Mouse (Mus musculus) layer of hippocampus, adult 2 months (tissue): ENCODE measurements around the gene Spata31d1b. TPM values are rescaled to one million over a fixed set of nuclear protein-coding genes. Genes with fewer than 3 reads are reported as not detected.
"Not testable (repeated sequence)": the region's sequence is repeated elsewhere in the genome, so short reads cannot be mapped to it uniquely, and the experiment has no call there.

ENCODE experiments used
- DNase-seq, 2 experiments: peaks; one replicate each; pipeline ENCODE4 v3.0.0; 2022; ENCODE audit warnings: low spot score in 2 of 2
- H3K27ac ChIP-seq: fragments of 200-600 bp; 2 replicates; pipeline ENCODE4 v1.8.1; 2022
- H3K4me3 ChIP-seq: fragments of 200-600 bp; 2 replicates; pipeline ENCODE4 v1.8.1; 2022; ENCODE audit warnings: mild to moderate bottlenecking
- CTCF ChIP-seq: fragments of 200-600 bp; conservative IDR thresholded peaks from 2 replicates; pipeline ENCODE4 v1.8.1; 2022; ENCODE audit warnings: antibody characterized with exemption, mild to moderate bottlenecking, moderate library complexity
- total RNA-seq, 2 experiments: library from RNA; stranded (reverse); gene quantifications; 2 replicates each; pipeline ENCODE4 v1.2.3; 2021

Gene Spata31d1b
- total RNA-seq, 2 experiments from 2014 or later = 0.12 TPM; not detected in 1

- no peak for TF ChIP-seq CTCF
- DNase-seq = no peak
- Histone ChIP-seq H3K4me3 (no peak overlapping the region), H3K27ac (no peak overlapping the region)
Observed at GRCm38 (mm10) chr13:59679306-59679705, 32.8 kb upstream of the Spata31d1b start.

- Histone ChIP-seq H3K4me3 (no peak overlapping the region), H3K27ac (no peak overlapping the region)
- TF ChIP-seq CTCF = no peak
- DNase-seq = no peak
Observed at GRCm38 (mm10) chr13:59679908-59680307, 32.2 kb upstream of the Spata31d1b start.

GRCm38 (mm10) chr13:59682629-59683028 lies 29.5 kb upstream of the Spata31d1b start:
- H3K4me3 ChIP-seq = no peak overlapping the region
- no peak for DNase-seq
- H3K27ac ChIP-seq = no peak overlapping the region
- TF ChIP-seq CTCF = no peak

DNA sequence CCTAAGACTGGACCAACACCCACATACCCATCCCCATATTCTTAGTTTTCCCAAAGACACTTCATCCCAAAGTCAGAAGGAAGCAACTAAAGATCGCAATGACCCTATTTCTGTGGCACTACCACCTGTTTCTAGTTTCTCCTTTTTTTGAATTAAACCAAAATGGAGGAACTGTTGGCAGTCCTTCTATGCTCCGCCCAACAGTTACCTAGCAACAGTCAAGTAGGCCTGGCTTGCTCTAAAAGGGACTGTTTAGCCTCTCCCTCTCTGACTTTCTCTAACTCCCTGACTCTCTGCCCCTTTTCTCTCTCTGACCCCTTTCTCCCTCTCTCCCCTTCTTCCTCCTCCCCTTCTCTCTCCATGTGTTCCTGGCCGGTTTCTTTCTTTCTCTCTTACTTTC lies 26.8 kb upstream of the Spata31d1b start:
- Histone ChIP-seq H3K4me3 (no peak overlapping the region), H3K27ac (no peak overlapping the region)
- no peak for TF ChIP-seq CTCF
- no peak for DNase-seq

GRCm38 (mm10) chr13:59688338-59688770 lies 23.7 kb upstream of the Spata31d1b start:
- no peak for DNase-seq
- Histone ChIP-seq H3K4me3 (no peak overlapping the region), H3K27ac (no peak overlapping the region)
- peak; percentile 73 for TF ChIP-seq CTCF

- no peak overlapping the region for H3K4me3 ChIP-seq
- H3K27ac ChIP-seq = no peak overlapping the region
- TF ChIP-seq CTCF = no peak
- no peak for DNase-seq
Observed at GRCm38 (mm10) chr13:59689313-59689712, 22.8 kb upstream of the Spata31d1b start.

GRCm38 (mm10) chr13:59689843-59690242 lies 22.2 kb upstream of the Spata31d1b start:
- DNase-seq = no peak
- H3K27ac ChIP-seq = no peak overlapping the region
- TF ChIP-seq CTCF = no peak
- no peak overlapping the region for H3K4me3 ChIP-seq

GRCm38 (mm10) chr13:59690576-59690975 lies 21.5 kb upstream of the Spata31d1b start:
- no peak for DNase-seq
- TF ChIP-seq CTCF = no peak
- no peak overlapping the region for H3K4me3 ChIP-seq
- no peak overlapping the region for H3K27ac ChIP-seq

DNA sequence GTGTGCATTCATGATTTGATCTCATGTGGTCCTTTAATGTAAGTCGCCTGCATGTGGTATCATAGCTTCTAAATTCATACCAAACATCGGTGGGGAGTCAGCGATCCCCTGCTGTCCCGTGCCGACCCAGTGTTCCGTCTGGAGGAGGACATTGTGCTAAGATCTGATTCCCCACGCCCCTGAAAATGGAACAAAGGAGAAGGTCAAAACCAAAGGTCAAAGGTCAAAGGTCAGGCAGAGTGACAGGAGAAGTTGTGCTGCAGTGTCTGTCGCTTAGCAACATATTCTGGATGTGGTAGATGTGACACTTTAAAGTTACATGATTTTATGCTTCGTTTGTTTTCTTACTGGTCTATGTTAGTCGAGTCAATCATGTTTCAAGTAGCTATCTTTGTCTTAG lies 20.6 kb upstream of the Spata31d1b start:
- no peak for DNase-seq
- no peak for TF ChIP-seq CTCF
- no peak overlapping the region for H3K27ac ChIP-seq

DNA sequence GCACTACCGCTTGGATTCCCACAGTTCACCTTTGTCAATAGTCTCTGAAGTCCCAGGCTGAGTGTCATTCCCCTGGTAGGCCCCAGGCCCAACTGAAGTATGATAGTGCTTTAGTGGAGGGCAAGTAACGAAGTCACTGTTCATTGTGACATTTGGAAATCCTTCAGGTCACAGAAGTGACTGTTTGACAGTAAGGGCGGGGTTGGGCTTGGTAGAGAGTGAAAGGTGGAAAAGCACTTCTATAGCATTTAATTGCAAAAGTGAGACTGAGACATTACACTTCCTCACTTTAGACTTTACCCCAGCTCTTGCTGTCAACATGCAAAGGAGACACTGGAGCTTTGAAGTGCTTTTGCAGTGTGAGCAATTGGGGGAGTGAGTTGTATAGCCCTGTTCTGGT lies 18.1 kb upstream of the Spata31d1b start, which contains the start of gene 4921517D22Rik:
4921517D22Rik (minus strand) TSS at position 101 of the 400 bp plus-strand sequence.
- no peak for TF ChIP-seq CTCF
- Histone ChIP-seq H3K27ac (no peak within 1 kb of the TSS), H3K4me3 (no peak within 1 kb of the TSS)
- no peak for DNase-seq

More for the DNA sequence above, 20.6 kb upstream of the Spata31d1b start:
- H3K4me3 ChIP-seq = no peak overlapping the region

DNA sequence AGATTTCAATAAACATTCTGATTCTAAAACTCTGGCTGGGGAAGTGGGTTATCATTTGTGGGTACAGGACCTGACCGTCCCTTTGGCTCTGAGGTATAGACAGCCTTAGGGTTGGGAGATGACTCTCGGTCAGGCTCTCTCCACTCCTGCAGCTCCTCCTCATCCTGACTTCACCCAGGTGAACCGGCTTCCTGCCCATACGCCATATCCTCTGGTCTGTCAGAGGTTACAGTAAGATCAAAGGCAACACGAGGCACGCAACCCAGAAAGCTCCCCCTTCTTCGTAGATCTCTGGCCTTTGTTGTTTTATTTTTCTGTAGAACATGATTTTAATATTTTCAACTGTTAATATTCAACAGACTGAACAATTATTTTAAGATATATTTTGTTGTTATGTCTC lies 16.3 kb upstream of the Spata31d1b start:
- Histone ChIP-seq H3K27ac (no peak overlapping the region), H3K4me3 (no peak overlapping the region)
- no peak for DNase-seq
- no peak for TF ChIP-seq CTCF

DNA sequence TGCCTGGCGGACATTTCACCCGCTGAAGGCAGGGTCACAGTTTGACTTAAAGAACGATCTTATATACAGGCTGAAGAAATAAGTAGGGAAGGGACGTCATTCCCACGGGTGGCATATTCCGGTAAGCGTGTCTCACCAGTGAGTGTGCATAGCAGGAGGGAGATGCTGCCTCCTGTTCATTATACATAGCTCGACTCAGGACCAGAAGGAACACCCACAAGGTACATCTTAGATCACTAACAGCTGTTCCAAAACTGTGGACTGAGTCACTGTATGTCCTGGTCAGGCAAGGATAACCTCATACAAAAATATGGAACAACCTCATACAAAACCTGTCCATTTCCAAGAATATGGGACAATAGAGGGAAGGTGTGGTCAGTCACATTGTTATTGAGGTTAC lies 13.0 kb upstream of the Spata31d1b start:
- Histone ChIP-seq H3K4me3 (no peak overlapping the region), H3K27ac (no peak overlapping the region)
- TF ChIP-seq CTCF = no peak
- DNase-seq = no peak

DNA sequence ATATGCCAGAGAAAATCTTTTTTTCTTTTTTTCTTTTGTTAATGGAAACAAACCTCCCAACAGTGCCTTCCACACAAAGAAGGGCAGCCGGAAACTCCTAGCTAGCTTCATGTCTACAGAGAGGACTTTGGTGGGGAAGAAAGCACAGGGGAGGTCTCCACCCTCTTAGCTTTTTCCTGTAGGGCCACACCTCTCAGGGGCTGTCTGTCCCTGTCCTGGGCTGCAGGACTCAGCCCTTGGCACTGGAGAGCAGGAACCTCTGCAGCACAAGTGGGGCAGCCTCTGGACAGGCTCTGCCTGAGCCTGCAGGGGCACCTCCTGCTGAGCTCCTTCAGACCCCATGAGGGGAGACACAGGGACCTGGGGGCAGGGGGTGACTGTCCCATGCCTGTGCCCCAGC lies 11.9 kb upstream of the Spata31d1b start:
- not testable (repeated sequence) for H3K4me3 ChIP-seq, H3K27ac ChIP-seq, DNase-seq

- no peak for DNase-seq
- no peak for TF ChIP-seq CTCF
- no peak overlapping the region for H3K4me3 ChIP-seq
- peak overlapping the region; percentile 39; the same call in 1 of the 2 replicates for H3K27ac ChIP-seq
Observed at GRCm38 (mm10) chr13:59703514-59703913, 8.6 kb upstream of the Spata31d1b start.

GRCm38 (mm10) chr13:59704562-59704961 lies 7.5 kb upstream of the Spata31d1b start:
- Histone ChIP-seq H3K27ac (peak overlapping the region; percentile 32; the same call in 1 of the 2 replicates), H3K4me3 (no peak overlapping the region)
- peak in 1 of 2 experiments; percentile 16 for DNase-seq
- peak; percentile 64 for TF ChIP-seq CTCF
